Mouse (Mus musculus): ENCODE results near the gene Kcnc3.

Kcnc3 gene

GRCm38 (mm10) chr7:44598336-44598735 lies 7.9 kb downstream of the Kcnc3 start:
- no peak for DNase-seq

DNA sequence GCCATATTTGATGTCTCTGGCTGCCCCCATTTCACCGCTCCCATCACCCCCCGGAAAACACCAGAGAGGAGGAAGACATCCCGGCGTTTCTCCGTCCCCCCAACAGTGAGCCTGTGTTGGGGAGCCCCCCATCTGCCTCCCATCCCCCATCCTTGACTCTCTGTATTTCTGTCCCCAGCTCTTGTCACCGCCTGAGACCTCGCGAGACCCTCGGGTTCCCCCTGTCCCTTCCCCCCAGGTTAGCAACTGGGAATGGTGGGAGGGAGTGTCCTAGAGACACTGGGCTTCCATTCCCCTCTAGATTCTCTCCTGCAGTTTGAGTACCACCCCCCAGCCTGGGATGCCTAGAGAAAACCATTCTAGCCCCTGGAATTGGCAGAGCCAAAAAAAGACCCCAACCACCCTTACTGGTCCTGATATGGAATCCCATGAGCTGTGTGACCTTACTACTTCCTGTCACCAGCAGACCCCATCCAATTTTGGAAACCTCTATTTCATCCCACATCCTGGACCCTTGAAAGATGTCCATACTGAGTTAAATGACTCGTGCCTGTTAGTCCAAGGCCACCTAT lies 10.3 kb downstream of the Kcnc3 start:
- DNase-seq, result no peak

GRCm38 (mm10) chr7:44601646-44602045 lies 11.2 kb downstream of the Kcnc3 start:
- DNase-seq, result no peak

- DNase-seq, result no peak
Observed at GRCm38 (mm10) chr7:44602443-44602842, 12.0 kb downstream of the Kcnc3 start.

GRCm38 (mm10) chr7:44603186-44603855 lies 12.9 kb downstream of the Kcnc3 start:
- no peak for DNase-seq

GRCm38 (mm10) chr7:44604139-44604606 lies 13.7 kb downstream of the Kcnc3 start:
- DNase-seq, result peak in 1 of 2 experiments; percentile 56

DNA sequence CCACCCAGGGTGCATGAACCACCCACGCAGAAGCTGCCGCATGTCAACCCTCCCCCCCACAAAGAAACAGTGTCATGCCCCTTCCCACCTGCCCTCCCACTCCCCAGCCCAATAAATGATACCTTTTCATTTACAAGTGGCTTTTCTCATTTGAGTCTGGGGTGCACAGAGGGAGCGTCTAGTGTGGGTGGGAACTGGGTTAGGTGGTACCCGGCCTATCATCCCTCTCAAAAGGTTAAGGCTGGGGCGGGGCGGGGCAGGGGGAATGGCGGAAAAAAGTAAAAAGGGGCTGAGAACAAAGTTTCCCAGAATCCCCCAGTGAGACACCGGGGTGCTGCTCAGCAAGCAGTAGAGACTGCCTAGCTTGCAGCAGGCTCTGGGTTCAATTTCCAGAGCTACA lies 14.2 kb downstream of the Kcnc3 start:
- no peak for DNase-seq

DNA sequence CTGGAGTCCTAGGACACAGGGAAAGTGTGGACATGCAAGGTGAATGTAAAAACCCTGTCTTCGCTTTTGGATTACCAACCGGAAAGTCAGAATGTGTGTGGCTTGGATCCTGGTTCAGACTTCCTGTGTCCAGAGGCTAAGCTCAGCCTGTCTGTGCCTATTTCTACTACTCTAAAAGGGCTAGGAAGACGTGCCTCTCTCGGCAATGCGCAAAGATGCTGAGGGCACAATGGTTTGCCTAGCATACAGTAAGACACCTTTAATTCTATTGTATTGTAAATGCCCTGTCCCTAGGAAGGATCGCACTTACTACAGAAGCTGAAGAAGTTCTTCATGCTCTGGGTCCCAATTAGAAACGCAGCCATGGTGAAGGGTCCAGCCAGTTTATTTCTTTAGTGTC lies 15.0 kb downstream of the Kcnc3 start:
- no peak for DNase-seq

GRCm38 (mm10) chr7:44606171-44606901 lies 15.9 kb downstream of the Kcnc3 start:
- peak; percentile 40 to 71 for DNase-seq

DNA sequence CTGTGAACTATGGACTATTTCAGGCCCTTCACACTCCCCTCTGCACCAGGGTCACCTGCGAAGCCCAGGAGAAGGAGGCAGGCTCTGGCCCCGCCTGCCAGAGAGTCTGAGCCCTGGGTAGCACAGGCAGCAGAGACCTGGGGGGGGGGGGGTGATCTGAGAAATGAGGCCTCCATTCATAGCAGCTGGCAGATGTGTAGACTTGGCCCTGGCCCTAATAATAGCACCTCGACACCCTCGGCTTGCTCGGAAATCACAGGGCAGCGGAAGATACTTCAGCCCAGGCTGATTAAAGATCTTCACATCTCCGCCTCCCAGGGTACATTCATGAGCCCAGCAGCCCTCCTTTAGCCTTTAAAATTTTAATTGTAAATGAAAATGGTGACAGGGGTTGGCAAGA lies 21.7 kb downstream of the Kcnc3 start:
- no peak for DNase-seq

DNA sequence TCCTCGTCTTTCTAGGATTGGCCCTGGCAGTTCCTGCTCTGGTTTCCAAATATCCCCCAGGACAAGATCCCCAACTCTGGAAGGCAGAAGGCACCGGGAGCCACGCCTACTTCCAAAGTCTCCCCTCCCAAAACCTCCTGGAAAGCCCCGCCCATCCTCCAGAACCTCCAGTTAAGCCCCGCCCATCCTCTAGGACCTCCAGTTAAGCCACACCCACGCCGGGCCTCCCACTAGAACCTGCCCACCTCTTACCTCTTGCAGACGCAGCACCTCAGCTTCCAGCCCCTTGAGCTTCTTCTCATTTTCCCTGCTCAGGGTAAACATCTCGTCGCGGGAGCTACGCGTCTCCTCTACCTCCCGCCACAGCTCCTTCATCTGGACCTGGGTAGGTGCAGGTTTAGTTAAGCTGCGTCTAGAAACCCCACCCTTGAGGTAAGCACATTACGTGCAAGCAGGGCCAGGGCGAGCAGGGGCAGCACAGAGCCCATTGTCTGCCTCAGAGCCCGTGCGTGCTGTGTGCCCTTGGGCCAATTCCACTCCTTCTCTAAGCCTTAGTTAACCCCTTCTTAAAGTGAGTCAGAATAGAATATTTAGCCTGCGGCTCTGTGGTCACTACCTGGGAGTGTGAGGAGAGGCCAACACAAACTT lies 23.7 kb downstream of the Kcnc3 start:
- peak in 1 of 2 experiments; percentile 27 for DNase-seq

GRCm38 (mm10) chr7:44615309-44615708 lies 24.8 kb downstream of the Kcnc3 start:
- DNase-seq, result no peak

- DNase-seq, result no peak
Observed at GRCm38 (mm10) chr7:44615987-44616386, 25.5 kb downstream of the Kcnc3 start.

DNA sequence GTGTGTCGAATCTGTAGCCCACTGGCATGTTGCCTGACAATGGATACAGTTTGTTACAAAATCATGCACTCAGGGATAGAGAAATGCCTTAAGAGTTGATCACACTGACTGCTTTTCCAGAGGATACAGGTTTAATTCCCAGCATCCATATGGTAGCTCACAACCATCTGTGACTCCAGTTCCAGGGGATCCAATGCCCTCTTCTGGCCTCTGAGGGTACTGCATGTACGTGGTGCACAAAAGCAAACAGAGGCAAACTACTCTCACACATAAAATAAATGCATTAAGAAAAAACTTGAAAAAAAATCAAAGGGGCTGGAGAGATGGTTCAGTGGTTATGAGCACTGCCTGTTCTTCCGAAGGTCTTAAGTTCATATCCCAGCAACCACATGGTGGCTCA lies 26.6 kb downstream of the Kcnc3 start:
- peak in 1 of 2 experiments; percentile 42 for DNase-seq

DNA sequence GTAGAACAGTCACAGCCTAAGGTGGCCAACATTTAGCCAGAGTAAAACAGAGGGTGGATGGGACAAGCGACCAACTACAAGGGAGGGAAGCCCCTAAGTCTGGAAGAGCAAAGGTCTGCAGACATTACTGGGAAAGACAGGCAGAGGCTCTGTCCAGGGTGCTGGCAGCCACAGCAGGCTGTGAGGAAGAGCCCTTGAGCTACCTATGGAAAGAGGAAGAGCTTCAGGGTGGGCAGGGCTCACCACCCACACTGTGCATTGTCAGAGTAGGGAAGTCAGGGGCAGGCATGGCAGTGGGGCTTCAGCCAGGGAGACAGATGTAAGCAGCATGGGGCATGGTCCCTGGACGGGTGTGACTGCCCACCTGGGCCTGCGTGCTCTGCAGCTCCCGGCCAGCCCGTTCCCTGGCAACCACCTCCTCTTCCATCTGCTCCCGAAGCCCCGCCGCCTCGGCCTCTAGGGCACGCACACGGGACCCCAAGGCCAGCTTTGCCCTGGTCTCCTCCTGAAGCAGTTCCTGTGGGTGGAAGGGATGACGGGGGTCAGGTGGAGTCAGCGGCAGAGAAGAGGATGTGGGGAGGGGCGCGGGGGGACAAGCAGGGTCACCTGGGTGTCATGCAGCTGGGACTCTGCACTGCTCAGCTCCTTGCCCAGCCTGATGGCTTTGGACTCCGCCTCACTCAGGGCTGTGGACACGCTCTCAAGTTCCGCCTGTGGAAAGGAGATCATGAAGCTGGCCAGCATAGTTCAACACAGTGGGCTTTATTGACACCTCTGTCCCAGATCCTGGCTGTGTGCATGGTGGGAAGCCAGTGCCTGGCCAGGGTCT lies 33.5 kb downstream of the Kcnc3 start:
- no peak for DNase-seq

- DNase-seq, result no peak
Observed at GRCm38 (mm10) chr7:44624543-44624826, 34.0 kb downstream of the Kcnc3 start.

GRCm38 (mm10) chr7:44624828-44625227 lies 34.4 kb downstream of the Kcnc3 start:
- DNase-seq, result no peak

DNA sequence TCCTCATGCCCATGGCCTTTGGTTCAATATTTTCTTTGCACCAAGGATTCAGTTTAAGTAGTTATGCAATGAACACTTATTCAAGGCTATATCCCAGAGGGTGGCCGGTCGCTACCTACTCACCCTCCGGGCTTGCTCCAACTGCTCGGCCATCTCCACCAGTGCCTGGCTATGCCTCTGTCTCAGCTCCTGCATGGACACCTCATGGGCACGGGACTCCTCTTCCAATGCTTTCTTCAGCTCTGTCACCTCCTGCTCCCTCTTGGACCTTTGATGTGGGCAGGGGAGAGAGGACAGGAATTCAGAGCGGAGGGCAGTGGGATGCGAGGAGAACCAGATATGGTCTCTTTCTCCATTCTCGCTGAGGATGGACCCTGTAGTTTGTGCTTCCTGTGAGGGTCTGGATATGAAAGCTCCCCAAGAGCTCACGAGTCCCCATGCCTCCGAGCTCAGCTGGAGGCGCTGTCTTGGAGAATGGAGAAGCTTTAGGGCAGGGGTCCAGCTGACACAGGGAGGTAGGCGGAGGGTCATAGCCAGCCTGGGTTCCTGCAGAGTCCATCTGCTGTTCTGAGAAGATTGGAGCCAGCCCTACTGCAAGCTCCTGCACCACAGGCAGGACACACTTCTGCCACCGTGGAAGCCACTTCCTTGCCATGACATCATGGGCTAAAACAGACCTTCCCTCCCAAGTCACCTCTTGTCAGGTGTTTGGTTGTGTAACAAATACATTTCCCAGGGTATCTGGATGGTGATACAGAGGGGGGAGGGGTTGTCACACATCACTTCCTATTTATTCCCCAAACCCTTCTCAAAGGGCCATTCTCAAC lies 35.0 kb downstream of the Kcnc3 start:
- DNase-seq, result no peak

GRCm38 (mm10) chr7:44626068-44626385 lies 35.6 kb downstream of the Kcnc3 start:
- DNase-seq, result no peak

DNA sequence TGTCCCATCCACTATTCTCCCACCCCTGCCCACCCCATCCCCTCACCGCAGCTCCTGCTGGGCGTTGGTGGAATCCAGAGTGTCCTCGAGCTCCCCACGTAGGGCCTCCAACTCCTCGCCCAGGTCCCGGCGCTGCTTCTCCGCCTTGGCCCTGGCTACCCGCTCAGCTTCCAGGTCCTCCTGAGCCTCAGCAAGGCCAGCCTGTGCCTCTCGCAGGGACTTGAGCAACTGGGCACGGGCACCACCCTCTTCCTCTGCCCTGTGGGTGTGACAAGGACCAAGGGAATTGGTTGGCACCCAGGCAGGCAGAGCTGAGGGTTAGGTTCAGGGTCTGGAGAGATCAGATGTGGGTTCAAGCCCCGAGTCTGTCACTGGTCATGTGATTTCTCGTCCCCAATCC lies 36.5 kb downstream of the Kcnc3 start:
- no peak for DNase-seq

DNA sequence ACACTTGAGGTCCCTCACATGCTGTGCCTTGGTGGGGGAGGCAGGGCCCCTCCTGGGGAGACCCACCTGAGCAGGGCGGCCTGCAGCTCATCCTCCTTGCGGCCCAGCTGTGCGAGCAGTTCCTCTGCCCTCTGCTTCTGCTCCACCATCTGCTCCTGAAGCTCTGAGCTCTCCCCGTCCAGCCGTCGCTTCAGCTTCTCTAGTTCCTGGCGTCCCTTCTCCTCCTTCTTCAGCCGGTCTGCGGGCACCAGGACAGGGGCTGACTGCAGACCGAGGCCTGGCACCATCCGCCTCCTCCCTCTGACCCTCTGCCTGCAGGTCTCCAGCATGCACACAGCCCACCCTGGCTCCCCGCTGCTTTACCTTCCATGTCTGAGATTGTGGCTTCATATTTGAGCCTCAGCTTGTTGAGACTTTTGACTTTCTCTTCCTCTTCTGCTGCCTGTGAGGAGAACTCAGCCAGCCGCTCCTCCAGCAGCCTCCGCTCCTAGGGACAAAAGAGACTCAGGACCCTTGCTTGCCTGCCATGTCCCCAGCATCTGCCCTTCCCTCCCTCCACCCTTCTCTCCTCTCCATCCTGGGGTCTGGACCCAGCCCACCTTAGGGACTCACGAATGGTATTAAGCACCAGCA lies 38.1 kb downstream of the Kcnc3 start:
- DNase-seq, result no peak

- DNase-seq, result no peak
Observed at GRCm38 (mm10) chr7:44630437-44630836, 40.0 kb downstream of the Kcnc3 start.
